Mouse (Mus musculus) megakaryocyte, embryonic 14.5 days (primary cell): ENCODE measurements around the gene Foxk1.

Source experiments
- FLI1 ChIP-seq: IDR thresholded peaks from 2 replicates; pipeline ENCODE4 v1.6.1; 2012; ENCODE audit warnings: low read length, inconsistent platforms, mixed read lengths
- GATA1 ChIP-seq: IDR thresholded peaks from 3 replicates; pipeline ENCODE4 v1.6.1; 2012; ENCODE audit warnings: mixed read lengths, low read length, inconsistent platforms, borderline replicate concordance

GRCm38 (mm10) chr5:142378068-142378467 is 23.2 kb upstream of the Foxk1 start:
- no peak for TF ChIP-seq GATA1
- no peak for TF ChIP-seq FLI1
